Mouse (Mus musculus) kidney, adult 2 months (tissue): ENCODE measurements around the gene Col4a2. TPM values are rescaled to one million over a fixed set of nuclear protein-coding genes. Genes with fewer than 3 reads are reported as not detected.
A peak's percentile ranks its signal among the peaks of the same experiment; 100 is the strongest.

Experiments
- DNase-seq: peaks from one replicate; pipeline ENCODE4 v3.0.0; 2021
- H3K27ac ChIP-seq: fragments of 200-500 bp; 2 replicates; pipeline ENCODE4 v1.5.1; 2012; ENCODE audit warnings: low read depth, low read length, control low read depth, inconsistent platforms; ENCODE audit not compliant: insufficient read depth
- H3K27me3 ChIP-seq: fragments of 200-500 bp; replicated peaks from 2 replicates; pipeline ENCODE4 v1.6.1; 2012; ENCODE audit warnings: mild to moderate bottlenecking, moderate library complexity, low read length, inconsistent platforms; ENCODE audit not compliant: control insufficient read depth, insufficient read depth
- H3K36me3 ChIP-seq: fragments of 200-500 bp; 2 replicates; pipeline ENCODE4 v1.6.1; 2012; ENCODE audit warnings: mild to moderate bottlenecking, moderate library complexity, low read length, inconsistent platforms; ENCODE audit not compliant: control insufficient read depth, insufficient read depth
- H3K4me1 ChIP-seq: fragments of 200-500 bp; 2 replicates; pipeline ENCODE4 v1.6.1; 2011; ENCODE audit warnings: low read length; ENCODE audit not compliant: control insufficient read depth, insufficient read depth
- H3K4me3 ChIP-seq: fragments of 200-500 bp; 2 replicates; pipeline ENCODE4 v1.5.1; 2011; ENCODE audit warnings: mild to moderate bottlenecking, low read depth, low read length, control low read depth; ENCODE audit not compliant: insufficient read depth
- CTCF ChIP-seq: fragments of 200-500 bp; conservative IDR thresholded peaks from 2 replicates; pipeline ENCODE4 v1.5.1; 2011; ENCODE audit warnings: low read depth, mild to moderate bottlenecking, control low read depth, low read length, moderate library complexity, mixed read lengths; ENCODE audit not compliant: insufficient read depth, insufficient read length
- POLR2A ChIP-seq: fragments of 200-500 bp; IDR thresholded peaks from one replicate; pipeline ENCODE4 v1.6.1; 2011; ENCODE audit warnings: low read depth, low read length, control low read depth
- WGBS: fragments of 180-500 bp; shearing (Covaris S2); methylation state at CpG from one replicate; pipeline ENCODE4 v1.1.7; 2018; 5-methylcytosine and 5-hydroxymethylcytosine counted together
- polyA plus RNA-seq: library from polyadenylated mRNA; depleted of rRNA; stranded (reverse); fragments of >200 nt; gene quantifications from 2 replicates; pipeline ENCODE4 v1.2.3, GENCODE M21; 2012

Gene Col4a2
- polyA plus RNA-seq, 1 experiment, result 75.6 TPM

- H3K4me3 ChIP-seq, result no peak overlapping the region
- H3K36me3 ChIP-seq, result no peaks in the 10 kb centered on the region
- TF ChIP-seq CTCF, result no peak
- TF ChIP-seq POLR2A, result no peak
- no peak overlapping the region for H3K27ac ChIP-seq
- no peak for DNase-seq
- WGBS, result 69% methylated on average over 8 of the region's 8 CpGs
- no peaks in the 10 kb centered on the region for H3K27me3 ChIP-seq
- H3K4me1 ChIP-seq, result no peaks in the 10 kb centered on the region
Measured at GRCm38 (mm10) chr8:11414304-11414703, 101.7 kb downstream of the Col4a2 start.

GRCm38 (mm10) chr8:11415089-11415488 lies 102.5 kb downstream of the Col4a2 start:
- no peaks in the 10 kb centered on the region for H3K4me1 ChIP-seq
- no peak for TF ChIP-seq CTCF
- no peak for TF ChIP-seq POLR2A
- no peak overlapping the region for H3K4me3 ChIP-seq
- no peak for DNase-seq
- H3K27ac ChIP-seq, result no peak overlapping the region
- H3K27me3 ChIP-seq, result no peaks in the 10 kb centered on the region
- WGBS, result 90% methylated on average over 10 of the region's 10 CpGs
- H3K36me3 ChIP-seq, result no peaks in the 10 kb centered on the region

- no peaks in the 10 kb centered on the region for H3K4me1 ChIP-seq
- WGBS, result 80% methylated on average over 13 of the region's 13 CpGs
- no peak overlapping the region for H3K27ac ChIP-seq
- H3K27me3 ChIP-seq, result no peaks in the 10 kb centered on the region
- no peak overlapping the region for H3K4me3 ChIP-seq
- no peak for DNase-seq
- no peaks in the 10 kb centered on the region for H3K36me3 ChIP-seq
- TF ChIP-seq POLR2A (no peak), CTCF (no peak)
Measured at GRCm38 (mm10) chr8:11417762-11418161, 105.2 kb downstream of the Col4a2 start.

- no peak for TF ChIP-seq POLR2A
- no peak for TF ChIP-seq CTCF
- Histone ChIP-seq H3K4me1 (no peaks in the 10 kb centered on the region), H3K27me3 (no peaks in the 10 kb centered on the region), H3K36me3 (no peaks in the 10 kb centered on the region), H3K4me3 (no peak overlapping the region), H3K27ac (no peak overlapping the region)
- DNase-seq, result peak; percentile 44
- WGBS, result 41% methylated on average over 6 of the region's 6 CpGs
Measured at GRCm38 (mm10) chr8:11419232-11419631, 106.6 kb downstream of the Col4a2 start.

GRCm38 (mm10) chr8:11419645-11420044 lies 107.0 kb downstream of the Col4a2 start:
- Histone ChIP-seq H3K4me3 (no peak overlapping the region), H3K36me3 (no peaks in the 10 kb centered on the region), H3K27ac (no peak overlapping the region), H3K4me1 (no peaks in the 10 kb centered on the region), H3K27me3 (no peaks in the 10 kb centered on the region)
- TF ChIP-seq CTCF (peak; percentile 79), POLR2A (no peak)
- peak; percentile 64 for DNase-seq
- WGBS, result 15% methylated on average over 2 of the region's 2 CpGs

- Histone ChIP-seq H3K36me3 (no peaks in the 10 kb centered on the region), H3K27me3 (no peaks in the 10 kb centered on the region), H3K4me3 (no peak overlapping the region), H3K4me1 (no peaks in the 10 kb centered on the region), H3K27ac (no peak overlapping the region)
- DNase-seq, result peak; percentile 49
- WGBS, result 55% methylated on average over 14 of the region's 14 CpGs
- TF ChIP-seq POLR2A (no peak), CTCF (peak; percentile 69)
Measured at GRCm38 (mm10) chr8:11421105-11421504, 108.5 kb downstream of the Col4a2 start.

- no peak for DNase-seq
- Histone ChIP-seq H3K27ac (no peak overlapping the region), H3K36me3 (no peaks in the 10 kb centered on the region), H3K27me3 (no peaks in the 10 kb centered on the region), H3K4me3 (no peak overlapping the region), H3K4me1 (no peaks in the 10 kb centered on the region)
- TF ChIP-seq POLR2A, result no peak
- no peak for TF ChIP-seq CTCF
- 79% methylated on average over 6 of the region's 6 CpGs for WGBS
Measured at GRCm38 (mm10) chr8:11421968-11422367, 109.4 kb downstream of the Col4a2 start.

GRCm38 (mm10) chr8:11423091-11423490 lies 110.5 kb downstream of the Col4a2 start:
- Histone ChIP-seq H3K4me3 (no peak overlapping the region), H3K27me3 (no peaks in the 10 kb centered on the region), H3K36me3 (no peaks in the 10 kb centered on the region), H3K4me1 (no peaks in the 10 kb centered on the region), H3K27ac (no peak overlapping the region)
- 71% methylated on average over 7 of the region's 7 CpGs for WGBS
- no peak for DNase-seq
- TF ChIP-seq POLR2A (no peak), CTCF (0 out of 2 replicates have a peak, but pooled peaks have one; percentile 13)
